Mouse (Mus musculus) testis, adult 2 months (tissue): ENCODE data around the gene Ssxb9.

Source experiments
- CTCF ChIP-seq: fragments of 200-500 bp; IDR thresholded peaks from 2 replicates; pipeline ENCODE4 v1.5.1; 2012; ENCODE audit warnings: low read depth, mild to moderate bottlenecking, inconsistent platforms, low read length, moderate library complexity; ENCODE audit not compliant: control insufficient read depth, insufficient read depth, insufficient replicate concordance
- POLR2A ChIP-seq: fragments of 200-500 bp; IDR thresholded peaks from 2 replicates; pipeline ENCODE4 v1.6.1; 2012; ENCODE audit warnings: low read depth, mild to moderate bottlenecking, inconsistent platforms, low read length, moderate library complexity; ENCODE audit not compliant: control insufficient read depth

- TF ChIP-seq CTCF (no peak), POLR2A (no peak)
Observed at GRCm38 (mm10) chrX:8327124-8327523, 39.7 kb upstream of the Ssxb9 start, which contains the start of gene Ssxb10.
